In genomic region chr13:34691049-34691448, GRCm38 (mm10) we compare ENCODE assay signal across 38 mouse cellular contexts. TPM values are rescaled to one million over a fixed set of nuclear protein-coding genes. Genes with fewer than 3 reads are reported as not detected.
DNase-seq lines count a peak whose midpoint lies in the region; ATAC-seq and TF ChIP-seq lines count a peak whose summit lies in the region.
"Had no signal": no experiment of that assay in that cellular context is flagged by ENCODE, and none has a peak within 500 bp of the region (broad histone marks: within the 10 kb centered on the region; RNA-seq: fewer than 3 reads in every experiment).

No protein-coding gene starts in this region.

- TF ChIP-seq CTCF in CH12.LX (conservative IDR thresholded peaks at IDR 0.05 in 1 of 2, IDR thresholded peaks at IDR 0.05 in 1 of 2; ENCODE audit: low read depth in 2 of 2, low read length in 2 of 2) = no peak

- in situ Hi-C loops in CH12.LX (cut with MboI; ENCODE audit: low pct_ligation_motif_present, low pct_unique_long_range_greater_than_20kb, low sequenced_read_pairs) = no loop called here

- peak; percentile 85 for DNase-seq in 416B (ENCODE audit: low read depth)
- DNase-seq in CH12.LX (ENCODE audit: extremely low read depth) = peak; percentile 67
- DNase-seq in natural killer cell, adult 2 months (ENCODE audit: low spot score in 2 of 2) = peak; percentile 50 to 57
- DNase-seq in gastrocnemius, postnatal 10 days = no peak
- DNase-seq in thymus, adult 18-20 months = no peak
- no peak for DNase-seq in layer of hippocampus, adult 18-20 months (ENCODE audit: low spot score in 2 of 2)
- DNase-seq: adrenal gland, postnatal 25 days; cerebellum, adult 18-20 months; cerebellum, postnatal 14 days; forebrain, postnatal 0 days; gastrocnemius, postnatal 36 days; heart, postnatal 14 days; kidney, postnatal 14 days; lung, embryonic 14.5 days; lung, postnatal 14 days; right cerebral cortex, postnatal 25 days; thymus, postnatal 25 days had no signal

- H3K27ac ChIP-seq in CH12.LX (ENCODE audit: insufficient read depth, low read depth) = no peak overlapping the region
- H3K27ac ChIP-seq: embryonic facial prominence, embryonic 10.5 days; embryonic facial prominence, embryonic 15.5 days; forebrain, embryonic 12.5 days; layer of hippocampus, adult 2 months; left cerebral cortex, adult 2 months; limb, embryonic 12.5 days; liver, embryonic 15.5 days; neural tube, embryonic 15.5 days; stomach, embryonic 15.5 days had no signal

- no peak overlapping the region for H3K4me3 ChIP-seq in CH12.LX (replicated peaks in 1 of 3; ENCODE audit: low read depth in 2 of 3, low read length in 2 of 3, poor library complexity in 1 of 3)
- H3K4me3 ChIP-seq: embryonic facial prominence, embryonic 10.5 days; embryonic facial prominence, embryonic 15.5 days; forebrain, embryonic 12.5 days; layer of hippocampus, adult 2 months; left cerebral cortex, adult 2 months; limb, embryonic 12.5 days; liver, embryonic 15.5 days; neural tube, embryonic 15.5 days; stomach, embryonic 15.5 days had no signal

- TF ChIP-seq EP300 in CH12.LX (IDR thresholded peaks at IDR 0.05; ENCODE audit: low read length) = peak; percentile 67

- peaks cover 11 to 32% of the 10 kb centered on the region in 2 experiments for H3K4me1 ChIP-seq in CH12.LX (ENCODE audit: control insufficient read depth in 1 of 2, insufficient read depth in 2 of 2)
- H3K4me1 ChIP-seq: forebrain, embryonic 12.5 days; liver, embryonic 15.5 days; stomach, embryonic 15.5 days had no signal

- H3K9ac ChIP-seq in CH12.LX (ENCODE audit: insufficient read depth, low read depth) = no peak overlapping the region
- H3K9ac ChIP-seq: embryonic facial prominence, embryonic 15.5 days; forebrain, embryonic 12.5 days; forebrain, postnatal 0 days; limb, embryonic 12.5 days; liver, embryonic 15.5 days; lung, embryonic 14.5 days; neural tube, embryonic 15.5 days; stomach, embryonic 15.5 days had no signal

- H3K4me2 ChIP-seq in CH12.LX (ENCODE audit: insufficient read depth, low read depth, poor library complexity, severe bottlenecking) = 0 out of 2 replicates have a peak overlapping the region, but pooled peaks have one; percentile 26
- H3K4me2 ChIP-seq: embryonic facial prominence, embryonic 15.5 days; forebrain, embryonic 12.5 days; limb, embryonic 12.5 days; liver, embryonic 15.5 days; lung, embryonic 14.5 days; midbrain, embryonic 11.5 days; neural tube, embryonic 15.5 days; stomach, embryonic 15.5 days had no signal

- H3K27me3 ChIP-seq in CH12.LX (replicated peaks) = no peaks in the 10 kb centered on the region
- H3K27me3 ChIP-seq: embryonic facial prominence, embryonic 15.5 days; forebrain, embryonic 12.5 days; limb, embryonic 12.5 days; liver, embryonic 15.5 days; neural tube, embryonic 15.5 days; stomach, embryonic 15.5 days had no signal

- ATAC-seq in megakaryocyte, adult 5-6 weeks (ENCODE audit: poor library complexity, severe bottlenecking) = peak; percentile 67
- ATAC-seq: forebrain, postnatal 0 days; intestine, embryonic 16.5 days; midbrain, embryonic 16.5 days had no signal

- TF ChIP-seq RAD21 in CH12.LX (IDR thresholded peaks at IDR 0.05; ENCODE audit: low read depth, low read length) = no peak

- no peaks in the 10 kb centered on the region for H3K36me3 ChIP-seq in CH12.LX (replicated peaks in 1 of 2; ENCODE audit: control insufficient read depth in 1 of 2, insufficient read depth in 1 of 2, low read length in 1 of 2)
- H3K36me3 ChIP-seq: embryonic facial prominence, embryonic 10.5 days; embryonic facial prominence, embryonic 15.5 days; forebrain, embryonic 12.5 days; limb, embryonic 12.5 days; liver, embryonic 15.5 days; neural tube, embryonic 15.5 days; stomach, embryonic 15.5 days had no signal

- no peaks in the 10 kb centered on the region for H3K79me2 ChIP-seq in CH12.LX (replicated peaks; ENCODE audit: control insufficient read depth, extremely low read depth, insufficient read depth, poor library complexity, severe bottlenecking)

- H3K9me3 ChIP-seq in CH12.LX (replicated peaks; ENCODE audit: low read length) = no peaks in the 10 kb centered on the region
- H3K9me3 ChIP-seq: embryonic facial prominence, embryonic 10.5 days; embryonic facial prominence, embryonic 15.5 days; forebrain, embryonic 12.5 days; limb, embryonic 12.5 days; liver, embryonic 15.5 days; neural tube, embryonic 15.5 days; stomach, embryonic 15.5 days had no signal

- TF ChIP-seq POLR2A in CH12.LX (IDR thresholded peaks at IDR 0.05; ENCODE audit: low read depth, low read length) = no peak

- dilution Hi-C loops in CH12.LX (cut with MboI; ENCODE audit: extremely low pct_ligation_motif_present, extremely low pct_unique_long_range_greater_than_20kb, low sequenced_read_pairs) = no loop called here

TF ChIP-seq in CH12.LX, 34 proteins besides CTCF, POLR2A, EP300 and RAD21:
- TF ChIP-seq MYC (IDR thresholded peaks at IDR 0.05; ENCODE audit: low read depth, low read length) (no peak), CHD2 (IDR thresholded peaks at IDR 0.05; ENCODE audit: low read length) (0 out of 2 replicates have a peak, but pooled peaks have one; percentile 4), NRF1 (IDR thresholded peaks at IDR 0.05; ENCODE audit: low read depth, low read length) (no peak), TCF12 (IDR thresholded peaks at IDR 0.05; ENCODE audit: low read depth, low read length) (no peak), BHLHE40 (IDR thresholded peaks at IDR 0.05; ENCODE audit: low read depth, low read length) (peak; percentile 40; the same call in 1 of the 2 replicates), ETS1 (conservative IDR thresholded peaks at IDR 0.05; ENCODE audit: low read depth, low read length) (peak; percentile 32; the same call in 1 of the 2 replicates), IRF4 (IDR thresholded peaks at IDR 0.05; ENCODE audit: low read depth, low read length) (peak; percentile 12; the same call in 1 of the 2 replicates), HCFC1 (IDR thresholded peaks at IDR 0.05; ENCODE audit: low read depth, low read length) (no peak), ZKSCAN1 (IDR thresholded peaks at IDR 0.05; ENCODE audit: borderline replicate concordance, low read depth, low read length) (no peak)
TF ChIP-seq in CH12.LX: peak in this region for 4.

RNA-seq across cellular contexts. Expression of gene Pxdc1, which starts 37.8 kb away (rescaled TPM):
- total RNA-seq in CH12.LX (2012; rRNA removed) (not detected in 2 replicates), CH12.LX (2014; rRNA removed) (not detected in 2 replicates)
- polyA plus RNA-seq in CH12.LX (2012; ENCODE audit: insufficient read length, low read depth) = not detected in 2 replicates
- 0.18 TPM in 1 of 2 replicates, not detected in the other for total RNA-seq in megakaryocyte, adult 5-6 weeks (2015)
- total RNA-seq in megakaryocyte, adult 5-6 weeks (2017) = 0.12 TPM in 1 of 2 replicates, not detected in the other
- 10 to 100 TPM in 1 of 2 experiments, 1 to 10 TPM in 1; 7.3 to 14.3 TPM for total RNA-seq in gastrocnemius, postnatal 10 days (2021)
- 10 to 100 TPM; 11.3 to 13.2 TPM for total RNA-seq in layer of hippocampus, adult 18-20 months (2021)

RNA-seq across cellular contexts. Expression of gene Fam50b, which starts 43.6 kb away (rescaled TPM):
- total RNA-seq in CH12.LX (2012; rRNA removed) (0.08 and 0.13 TPM in 2 replicates), CH12.LX (2014; rRNA removed) (0.24 TPM in 1 of 2 replicates, not detected in the other)
- not detected in 2 replicates for polyA plus RNA-seq in CH12.LX (2012; ENCODE audit: insufficient read length, low read depth)
- not detected in 2 replicates for total RNA-seq in megakaryocyte, adult 5-6 weeks (2015)
- not detected in 2 replicates for total RNA-seq in megakaryocyte, adult 5-6 weeks (2017)
- not detected for total RNA-seq in gastrocnemius, postnatal 10 days (2021)
- not detected for total RNA-seq in layer of hippocampus, adult 18-20 months (2021)
- total RNA-seq: adrenal gland, adult 18-20 months; adrenal gland, postnatal 25 days; gastrocnemius, postnatal 36 days; heart, adult 8-10 months; heart, postnatal 14 days; layer of hippocampus, adult 2 months; layer of hippocampus, postnatal 14 days; left cerebral cortex, adult 2 months; left cerebral cortex, postnatal 25 days; liver, adult 2 months had no signal
- polyA plus RNA-seq: embryonic facial prominence, embryonic 10.5 days; forebrain, embryonic 12.5 days; heart, embryonic 14.5 days; hindbrain, embryonic 11.5 days; intestine, embryonic 16.5 days; kidney, embryonic 14.5 days; limb, embryonic 12.5 days; lung, embryonic 14.5 days; midbrain, embryonic 11.5 days; neural tube, embryonic 15.5 days; stomach, embryonic 15.5 days had no signal

Comparison
In these comparisons a context has a peak if more than half of its experiments do, and no peak if none do; other contexts are left out.
1. DNase-seq: peak in 416B (single experiment), CH12.LX (single experiment) and natural killer cell, adult 2 months (2 of 2); none in gastrocnemius, postnatal 10 days (single experiment), thymus, adult 18-20 months (0 of 2) and layer of hippocampus, adult 18-20 months (0 of 2).
2. RNA of gene Pxdc1, which starts 37.8 kb away (total RNA-seq): 7.3 to 14.3 TPM in gastrocnemius, postnatal 10 days and 11.3 to 13.2 TPM in layer of hippocampus, adult 18-20 months; 0.12 to 0.18 TPM in megakaryocyte, adult 5-6 weeks and not detected in CH12.LX; every median in the first group is over 4 times any median in the second.